Mouse (Mus musculus) ES-E14 (cell line): ENCODE results near the gene Rtp2.

Experiments used
- MAFK ChIP-seq: IDR thresholded peaks from 2 replicates; pipeline ENCODE4 v1.6.1; 2014; ENCODE audit warnings: mild to moderate bottlenecking, low read depth, low read length, inconsistent platforms; ENCODE audit not compliant: insufficient read depth
- ZNF384 ChIP-seq: IDR thresholded peaks from 2 replicates; pipeline ENCODE4 v1.6.1; 2012; ENCODE audit warnings: low read depth, low read length, inconsistent platforms

GRCm38 (mm10) chr16:23898840-23899239, 33.4 kb downstream of the Rtp2 start:
- TF ChIP-seq ZNF384 (no peak), MAFK (no peak)
